Mouse (Mus musculus): ENCODE results near the gene Alyref. TPM values are rescaled to one million over a fixed set of nuclear protein-coding genes. Genes with fewer than 3 reads are reported as not detected.

Alyref gene
- polyA plus RNA-seq, 1 experiment from 2014 or later = 237 TPM

DNA sequence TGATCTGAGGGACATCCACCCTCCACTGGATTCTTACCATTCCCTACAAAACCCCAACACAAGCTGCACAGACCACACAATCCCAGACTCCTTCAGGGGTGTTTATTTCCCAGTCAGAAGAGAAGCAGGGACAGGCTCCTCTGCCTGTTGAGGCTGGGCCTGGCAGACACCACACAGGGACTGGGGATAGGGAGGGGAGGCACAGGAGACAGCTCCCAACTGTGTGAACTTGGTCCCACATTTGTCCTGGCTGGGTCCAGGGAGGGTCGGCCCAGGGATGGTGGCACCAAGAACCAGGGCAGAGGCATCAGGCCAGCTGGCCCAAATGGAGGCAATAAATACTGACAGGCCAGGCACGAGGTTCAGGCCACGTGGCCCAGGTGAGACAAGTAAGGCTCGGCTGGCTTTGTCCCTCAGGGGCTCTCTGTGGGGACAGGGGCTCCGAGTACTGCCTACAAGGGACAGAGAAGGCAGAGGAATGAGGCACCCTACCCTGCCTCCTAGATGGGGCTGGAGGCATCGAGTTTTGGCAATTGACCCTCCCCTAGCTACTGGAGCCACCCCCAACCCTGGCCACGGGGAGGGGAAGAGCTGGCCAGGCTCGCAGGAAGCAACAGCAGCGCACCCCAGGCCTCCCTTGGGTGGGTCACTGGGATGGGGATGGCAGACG lies 20.0 kb downstream of the Alyref start:
- H3K9me3 ChIP-seq (ENCODE audit: control insufficient read depth, low read length) = no peaks in the 10 kb centered on the region
- no peak for ATAC-seq (ENCODE audit: low FRiP score)
- no peak overlapping the region for H3K27ac ChIP-seq
- H3K4me2 ChIP-seq (replicated peaks) = no peak overlapping the region
- peaks cover 33% of the 10 kb centered on the region for H3K36me3 ChIP-seq (replicated peaks; ENCODE audit: control insufficient read depth, insufficient read depth)
- peaks cover 28% of the 10 kb centered on the region for H3K4me1 ChIP-seq (replicated peaks; ENCODE audit: control insufficient read depth, insufficient read depth, low read length)
- H3K27me3 ChIP-seq (ENCODE audit: control insufficient read depth, insufficient read depth, low read length) = no peaks in the 10 kb centered on the region
- no peak for DNase-seq (ENCODE audit: low spot score)
- WGBS = 90% methylated on average over 10 of the region's 10 CpGs
- no peak overlapping the region for H3K4me3 ChIP-seq (replicated peaks; ENCODE audit: low read length)
- no peak overlapping the region for H3K9ac ChIP-seq

DNA sequence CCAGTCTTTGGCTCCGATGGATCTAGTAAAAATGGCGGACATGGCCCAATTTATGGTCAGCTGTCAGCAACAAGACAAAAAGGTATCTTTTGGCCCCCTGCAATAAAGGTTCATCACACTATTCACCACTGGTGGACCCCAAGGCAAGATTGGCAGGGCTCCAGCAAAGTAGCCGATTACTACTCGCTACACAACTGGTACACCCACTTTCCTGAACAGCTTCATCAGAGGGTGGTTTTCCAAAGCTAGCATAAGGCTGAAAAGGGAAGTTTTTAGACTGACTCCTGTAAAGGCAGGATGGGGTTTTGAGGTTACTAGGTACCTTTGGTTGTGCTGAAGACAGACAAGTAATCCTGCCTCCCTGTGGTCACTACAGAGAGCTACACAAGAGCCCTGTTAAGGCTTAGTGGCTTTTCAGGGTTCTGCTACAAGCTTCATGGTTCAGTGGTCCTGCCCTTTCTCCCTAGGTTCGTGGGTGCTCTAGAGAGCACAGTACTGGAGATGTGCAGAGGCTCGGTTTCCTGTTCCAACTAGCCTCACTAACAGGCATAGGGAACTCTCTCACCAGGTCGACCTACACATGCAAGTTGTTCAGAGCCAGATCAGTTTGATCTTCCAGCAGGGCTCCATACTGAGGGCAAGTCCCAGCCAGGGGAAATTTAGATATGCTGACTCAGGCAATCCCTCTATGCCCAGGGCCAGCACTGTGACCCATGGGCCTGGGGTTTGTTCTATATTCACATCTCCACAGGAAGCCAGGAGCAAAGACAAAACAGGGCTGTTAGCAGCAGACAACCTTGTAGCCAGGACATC lies 20.7 kb downstream of the Alyref start:
- H3K4me2 ChIP-seq (replicated peaks) = no peak overlapping the region
- 86% methylated on average over 7 of the region's 7 CpGs for WGBS
- DNase-seq (ENCODE audit: low spot score) (no peak), ATAC-seq (ENCODE audit: low FRiP score) (no peak)
- no peaks in the 10 kb centered on the region for H3K27me3 ChIP-seq (ENCODE audit: control insufficient read depth, insufficient read depth, low read length)
- H3K4me1 ChIP-seq (replicated peaks; ENCODE audit: control insufficient read depth, insufficient read depth, low read length) = peaks cover 26% of the 10 kb centered on the region
- peaks cover 33% of the 10 kb centered on the region for H3K36me3 ChIP-seq (replicated peaks; ENCODE audit: control insufficient read depth, insufficient read depth)
- no peak overlapping the region for H3K9ac ChIP-seq
- H3K27ac ChIP-seq = no peak overlapping the region
- H3K4me3 ChIP-seq (replicated peaks; ENCODE audit: low read length) = no peak overlapping the region
- no peaks in the 10 kb centered on the region for H3K9me3 ChIP-seq (ENCODE audit: control insufficient read depth, low read length)

DNA sequence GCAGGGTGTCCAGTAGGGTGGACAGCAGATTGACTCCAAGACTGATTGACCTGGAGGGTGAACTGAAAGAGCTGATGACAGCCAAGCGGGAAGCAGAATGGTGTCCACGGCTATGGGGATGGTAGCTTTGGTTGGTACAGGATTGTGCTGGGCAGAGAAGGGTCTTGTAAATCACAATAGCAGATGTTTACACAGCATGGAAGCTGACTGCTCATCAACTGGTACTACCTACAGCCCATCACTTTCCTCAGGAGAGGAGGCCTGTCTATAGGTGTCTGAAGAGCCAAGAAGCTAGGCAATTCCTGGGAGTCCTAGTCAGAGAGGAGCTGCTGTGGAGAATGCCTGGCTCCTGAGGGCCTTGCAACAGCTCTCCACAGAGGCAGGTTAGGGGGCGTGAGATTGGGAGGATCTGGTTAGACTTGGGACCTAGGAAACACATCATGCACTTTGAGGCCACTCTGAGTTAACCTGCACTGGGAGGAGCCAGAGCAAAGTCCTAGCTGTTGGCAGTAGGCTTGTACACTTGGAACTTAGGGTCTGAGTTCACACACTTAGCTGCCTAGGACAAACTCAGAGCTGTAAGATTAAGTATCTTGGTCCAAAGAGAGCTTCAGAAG lies 21.7 kb downstream of the Alyref start:
- WGBS = 87% methylated on average over 3 of the region's 3 CpGs

DNA sequence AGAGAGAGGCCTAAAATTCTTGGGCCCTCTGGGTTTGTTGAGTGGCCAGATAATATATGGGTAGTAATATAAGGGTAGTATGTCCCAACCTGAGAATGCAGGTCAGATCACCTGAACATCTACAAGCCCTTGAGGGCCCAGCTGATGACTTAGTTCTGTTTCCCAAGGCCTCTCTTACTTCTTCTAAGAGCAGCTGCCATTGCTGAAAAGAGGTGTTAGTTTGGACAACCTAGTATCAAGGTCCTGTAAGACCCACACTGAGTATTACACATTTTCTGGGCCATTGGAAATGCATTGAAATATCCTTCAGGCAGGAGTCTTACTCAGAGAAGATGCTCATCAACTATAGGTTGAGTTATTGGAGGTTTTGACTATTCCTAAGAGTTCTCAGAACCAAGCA lies 22.2 kb downstream of the Alyref start:
- Histone ChIP-seq H3K4me1 (replicated peaks; ENCODE audit: control insufficient read depth, insufficient read depth, low read length) (peaks cover 30% of the 10 kb centered on the region), H3K27ac (no peak overlapping the region), H3K9me3 (ENCODE audit: control insufficient read depth, low read length) (no peaks in the 10 kb centered on the region), H3K4me3 (replicated peaks; ENCODE audit: low read length) (no peak overlapping the region), H3K36me3 (replicated peaks; ENCODE audit: control insufficient read depth, insufficient read depth) (peaks cover 38% of the 10 kb centered on the region), H3K27me3 (ENCODE audit: control insufficient read depth, insufficient read depth, low read length) (no peaks in the 10 kb centered on the region), H3K4me2 (replicated peaks) (no peak overlapping the region), H3K9ac (no peak overlapping the region)
- ATAC-seq (ENCODE audit: low FRiP score) (no peak), DNase-seq (ENCODE audit: low spot score) (no peak)

More for the DNA sequence above, 21.7 kb downstream of the Alyref start:
- ATAC-seq (ENCODE audit: low FRiP score) (no peak), DNase-seq (ENCODE audit: low spot score) (no peak)
- no peak overlapping the region for H3K27ac ChIP-seq
- no peaks in the 10 kb centered on the region for H3K27me3 ChIP-seq (ENCODE audit: control insufficient read depth, insufficient read depth, low read length)
- H3K36me3 ChIP-seq (replicated peaks; ENCODE audit: control insufficient read depth, insufficient read depth) = peaks cover 33% of the 10 kb centered on the region
- H3K4me2 ChIP-seq (replicated peaks) = no peak overlapping the region
- no peak overlapping the region for H3K9ac ChIP-seq
- no peaks in the 10 kb centered on the region for H3K9me3 ChIP-seq (ENCODE audit: control insufficient read depth, low read length)
- no peak overlapping the region for H3K4me3 ChIP-seq (replicated peaks; ENCODE audit: low read length)
- peaks cover 24% of the 10 kb centered on the region for H3K4me1 ChIP-seq (replicated peaks; ENCODE audit: control insufficient read depth, insufficient read depth, low read length)

DNA sequence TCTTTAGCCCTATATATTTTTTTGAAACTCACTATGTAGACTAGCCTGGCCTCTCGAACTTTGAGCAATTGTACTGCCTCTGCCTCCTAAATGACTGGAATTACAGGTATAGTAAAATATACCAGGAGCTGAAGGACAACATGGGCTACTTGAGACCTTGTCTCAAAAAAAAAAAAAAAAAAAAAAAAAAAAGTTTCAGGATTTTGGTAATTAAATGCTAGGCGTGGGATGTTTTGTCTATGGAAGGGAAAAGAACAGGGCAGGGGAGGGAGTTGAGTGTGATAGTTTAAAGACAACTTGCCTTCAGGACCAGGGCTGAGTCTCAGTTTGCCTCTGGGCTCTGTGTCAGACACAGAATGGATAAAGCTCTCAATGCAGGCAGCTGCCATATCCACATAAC lies 23.1 kb downstream of the Alyref start:
- H3K9ac ChIP-seq = no peak overlapping the region
- peaks cover 47% of the 10 kb centered on the region for H3K36me3 ChIP-seq (replicated peaks; ENCODE audit: control insufficient read depth, insufficient read depth)

DNA sequence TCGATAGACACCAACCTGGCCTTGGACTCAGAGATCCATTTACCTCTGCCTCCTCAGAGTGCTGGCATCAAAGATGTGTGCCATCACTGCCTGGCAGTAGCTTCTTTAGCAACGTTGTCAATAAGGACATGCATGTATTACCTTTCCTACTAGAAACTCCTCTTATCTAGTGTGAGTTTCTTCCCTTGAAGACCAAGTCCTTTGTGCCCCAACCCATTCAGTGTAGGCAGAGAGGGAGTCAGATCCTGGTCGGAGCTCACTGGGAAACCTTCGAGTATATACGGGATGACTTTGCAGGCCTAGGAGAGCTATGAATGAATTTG lies 23.9 kb downstream of the Alyref start:
- Histone ChIP-seq H3K36me3 (replicated peaks; ENCODE audit: control insufficient read depth, insufficient read depth) (peaks cover 48% of the 10 kb centered on the region), H3K4me2 (replicated peaks) (peak overlapping the region; percentile 96), H3K9ac (peak overlapping the region; percentile 83)

More for the DNA sequence above, 23.1 kb downstream of the Alyref start:
- H3K27me3 ChIP-seq (ENCODE audit: control insufficient read depth, insufficient read depth, low read length) = no peaks in the 10 kb centered on the region
- ATAC-seq (ENCODE audit: low FRiP score) (no peak), DNase-seq (ENCODE audit: low spot score) (no peak)
- WGBS = 86% methylated on average over 2 of the region's 2 CpGs
- H3K4me1 ChIP-seq (replicated peaks; ENCODE audit: control insufficient read depth, insufficient read depth, low read length) = peaks cover 25% of the 10 kb centered on the region
- no peak overlapping the region for H3K4me3 ChIP-seq (replicated peaks; ENCODE audit: low read length)
- H3K9me3 ChIP-seq (ENCODE audit: control insufficient read depth, low read length) = no peaks in the 10 kb centered on the region
- H3K4me2 ChIP-seq (replicated peaks) = no peak overlapping the region
- H3K27ac ChIP-seq = no peak overlapping the region

DNA sequence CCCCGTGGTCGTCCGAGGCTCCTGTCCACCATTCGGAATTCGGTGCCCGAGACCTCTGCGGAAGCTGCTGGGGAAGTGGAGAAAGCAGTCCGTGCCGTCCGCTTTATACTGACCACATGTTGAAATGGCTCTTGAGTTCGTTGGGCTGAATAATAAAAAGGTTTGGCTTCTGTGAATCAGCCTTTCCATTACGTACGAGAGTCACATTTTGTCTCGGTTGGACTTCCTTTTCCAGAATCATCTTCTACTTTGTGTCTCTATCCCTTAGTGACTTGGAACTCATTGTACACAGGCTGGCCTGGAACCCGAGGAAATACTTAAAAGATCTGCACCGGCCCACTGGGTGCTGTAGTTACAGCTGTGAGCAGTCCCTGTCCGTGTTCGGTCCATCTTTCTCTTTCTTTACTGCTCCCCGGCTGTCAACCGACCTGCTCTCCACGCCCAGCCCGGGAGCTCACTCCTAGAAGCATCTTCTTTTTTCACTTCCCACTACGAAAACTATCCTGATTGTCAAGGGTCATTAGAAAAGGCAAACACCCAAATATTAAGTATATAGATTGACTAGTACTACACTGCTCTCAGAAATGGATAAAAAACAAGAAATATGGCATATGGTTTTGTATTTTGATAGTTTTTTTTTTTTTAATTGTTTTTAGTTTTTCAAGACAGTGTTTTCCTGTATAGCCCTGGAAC lies 24.4 kb downstream of the Alyref start:
- H3K27me3 ChIP-seq (ENCODE audit: control insufficient read depth, insufficient read depth, low read length) = no peaks in the 10 kb centered on the region
- H3K27ac ChIP-seq = peak overlapping the region; percentile 87
- WGBS = under 1% methylated on average over 23 of the region's 23 CpGs
- peak overlapping the region; percentile 96 for H3K4me2 ChIP-seq (replicated peaks)
- H3K36me3 ChIP-seq (replicated peaks; ENCODE audit: control insufficient read depth, insufficient read depth) = peaks cover 47% of the 10 kb centered on the region
- ATAC-seq (ENCODE audit: low FRiP score) (no peak), DNase-seq (ENCODE audit: low spot score) (no peak)
- no peaks in the 10 kb centered on the region for H3K9me3 ChIP-seq (ENCODE audit: control insufficient read depth, low read length)
- peaks cover 22% of the 10 kb centered on the region for H3K4me1 ChIP-seq (replicated peaks; ENCODE audit: control insufficient read depth, insufficient read depth, low read length)
- H3K4me3 ChIP-seq (replicated peaks; ENCODE audit: low read length) = peak overlapping the region; percentile 63
- peak overlapping the region; percentile 83 for H3K9ac ChIP-seq

More for the DNA sequence above, 23.9 kb downstream of the Alyref start:
- WGBS = 40% methylated on average over 5 of the region's 5 CpGs
- no peaks in the 10 kb centered on the region for H3K9me3 ChIP-seq (ENCODE audit: control insufficient read depth, low read length)
- peak overlapping the region; percentile 63; the same call in 1 of the 2 replicates for H3K4me3 ChIP-seq (replicated peaks; ENCODE audit: low read length)
- peaks cover 22% of the 10 kb centered on the region for H3K4me1 ChIP-seq (replicated peaks; ENCODE audit: control insufficient read depth, insufficient read depth, low read length)
- no peak overlapping the region for H3K27ac ChIP-seq
- H3K27me3 ChIP-seq (ENCODE audit: control insufficient read depth, insufficient read depth, low read length) = no peaks in the 10 kb centered on the region
- DNase-seq (ENCODE audit: low spot score) (no peak), ATAC-seq (ENCODE audit: low FRiP score) (no peak)

DNA sequence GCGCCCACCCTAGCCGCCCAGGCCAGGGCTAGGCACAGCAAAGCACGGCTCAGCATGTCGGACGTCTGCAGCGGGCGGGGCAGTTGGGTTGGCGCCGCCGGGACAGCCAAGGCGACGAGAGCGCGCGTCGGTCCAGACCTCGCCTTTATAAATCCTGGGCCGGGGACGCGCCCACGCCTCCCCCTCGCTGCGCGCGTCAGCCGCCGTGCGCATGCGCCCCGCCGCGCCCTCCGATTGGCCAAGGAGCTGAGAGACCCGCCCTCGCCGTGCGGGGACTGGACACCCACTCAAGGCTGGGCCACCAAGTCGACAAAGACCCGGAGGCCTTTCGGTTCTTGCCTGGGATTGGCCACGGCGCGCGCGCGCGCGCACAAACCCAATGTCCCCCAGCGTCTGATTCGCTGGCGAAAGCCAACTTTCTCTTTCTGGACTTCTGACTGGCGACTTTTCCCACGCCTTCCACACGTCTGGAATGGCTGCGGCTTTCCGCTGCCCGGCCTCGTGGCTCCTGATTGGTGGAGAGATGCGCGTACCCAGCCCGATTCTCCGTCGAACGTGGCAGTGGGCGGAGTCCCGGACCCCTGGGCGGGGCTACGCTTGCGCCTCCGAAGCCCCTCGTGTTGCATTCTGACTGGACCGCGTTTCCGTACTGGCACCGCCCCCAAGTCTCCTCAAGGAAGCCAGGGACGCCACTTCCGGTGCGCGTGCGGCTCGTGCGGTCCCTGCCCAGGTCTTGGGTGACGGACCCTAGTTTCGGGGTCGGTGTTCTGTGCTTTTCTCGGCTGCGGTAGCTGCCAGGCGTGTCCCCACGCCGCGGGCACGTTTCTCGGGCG lies 25.2 kb downstream of the Alyref start, which contains the start of gene P4hb:
Gene P4hb (minus strand): TSS at position 502 of the 833 bp plus-strand sequence.
- Histone ChIP-seq H3K4me3 (replicated peaks; ENCODE audit: low read length) (peak within 1 kb of the TSS; percentile 63), H3K27ac (peak within 1 kb of the TSS; percentile 87), H3K9ac (peak within 1 kb of the TSS; percentile 84), H3K4me2 (replicated peaks) (peak within 1 kb of the TSS; percentile 96), H3K4me1 (replicated peaks; ENCODE audit: control insufficient read depth, insufficient read depth, low read length) (peaks cover 22% of the 10 kb centered on the region), H3K9me3 (ENCODE audit: control insufficient read depth, low read length) (no peaks in the 10 kb centered on the region), H3K27me3 (ENCODE audit: control insufficient read depth, insufficient read depth, low read length) (no peaks in the 10 kb centered on the region), H3K36me3 (replicated peaks; ENCODE audit: control insufficient read depth, insufficient read depth) (peaks cover 47% of the 10 kb centered on the region)
- under 1% methylated on average over 94 of the region's 94 CpGs for WGBS
- peak; percentile 99 for DNase-seq (ENCODE audit: low spot score)
- peak; percentile 97 for ATAC-seq (ENCODE audit: low FRiP score)

Data from hindbrain, embryonic 14.5 days (tissue).